Mouse (Mus musculus) megakaryocyte, embryonic 14.5 days (primary cell): ENCODE results near the gene Tmod3.

Experiments used
- FLI1 ChIP-seq: IDR thresholded peaks from 2 replicates; pipeline ENCODE4 v1.6.1; 2012; ENCODE audit warnings: low read length, inconsistent platforms, mixed read lengths
- GATA1 ChIP-seq: IDR thresholded peaks from 3 replicates; pipeline ENCODE4 v1.6.1; 2012; ENCODE audit warnings: mixed read lengths, low read length, inconsistent platforms, borderline replicate concordance

DNA sequence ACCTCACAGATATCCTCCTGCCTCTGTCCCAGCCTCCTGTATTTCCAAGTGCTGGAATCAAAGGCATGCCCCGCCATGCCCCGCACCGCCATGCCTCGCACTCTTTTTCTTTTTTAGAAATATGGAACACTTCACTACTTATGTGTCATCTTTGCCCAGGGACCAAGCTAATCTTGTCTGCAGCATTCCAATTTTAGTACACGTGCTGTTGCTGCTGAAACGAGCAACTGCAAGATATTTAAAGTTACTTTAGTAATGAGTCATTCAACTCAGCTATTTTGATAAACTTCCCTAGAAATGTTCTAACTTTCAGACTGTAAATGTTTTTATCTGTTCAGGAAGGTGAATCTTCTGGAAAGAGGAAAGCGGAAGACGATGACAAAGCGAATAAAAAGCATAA lies 93.6 kb downstream of the Tmod3 start:
- TF ChIP-seq GATA1 = no peak
- TF ChIP-seq FLI1 = no peak
